Mouse (Mus musculus): ENCODE data around the gene Pacs1. TPM values are rescaled to one million over a fixed set of nuclear protein-coding genes. Genes with fewer than 3 reads are reported as not detected.
A peak's percentile ranks its signal among the peaks of the same experiment; 100 is the strongest.

The Pacs1 gene
- 2.6 and 3.3 TPM in 2 replicates for polyA plus RNA-seq (2015; fragmentation: Nextera tagmentation; extraction: Ambion mirVana)

GRCm38 (mm10) chr19:5272801-5273733 lies at the start of gene Pacs1:
Gene Pacs1, minus strand, starts transcription at chr19:5273119.
- Histone ChIP-seq H3K4me1 (ENCODE audit: insufficient read depth) (peaks cover 37% of the 10 kb centered on the region), H3K9me3 (ENCODE audit: low read length) (no peaks in the 10 kb centered on the region), H3K36me3 (replicated peaks; ENCODE audit: insufficient read depth, low read length) (peaks cover 36% of the 10 kb centered on the region), H3K27me3 (ENCODE audit: insufficient read depth, low read length) (no peaks in the 10 kb centered on the region), H3K4me2 (ENCODE audit: low read depth, low read length) (peak within 1 kb of the TSS; percentile 100), H3K27ac (ENCODE audit: low read depth) (peak within 1 kb of the TSS; percentile 88), H3K9ac (replicated peaks) (peak within 1 kb of the TSS; percentile 89), H3K4me3 (ENCODE audit: low read depth, low read length) (peak within 1 kb of the TSS; percentile 93)
- ATAC-seq (peak; percentile 88), DNase-seq (peak; percentile 91)
- under 1% methylated on average over 72 of the region's 97 CpGs for WGBS (ENCODE audit: insufficient replicate concordance)
- TF ChIP-seq EP300 (IDR thresholded peaks at IDR 0.05; ENCODE audit: low read depth) (no peak), CTCF (IDR thresholded peaks at IDR 0.05; ENCODE audit: low read depth) (peak; percentile 10; the same call in 1 of the 2 replicates)

- no peaks in the 10 kb centered on the region for H3K4me1 ChIP-seq (ENCODE audit: insufficient read depth)
- H3K4me2 ChIP-seq (ENCODE audit: low read depth, low read length) = no peak overlapping the region
- no peaks in the 10 kb centered on the region for H3K36me3 ChIP-seq (replicated peaks; ENCODE audit: insufficient read depth, low read length)
- no peak overlapping the region for H3K9ac ChIP-seq (replicated peaks)
- no peak overlapping the region for H3K4me3 ChIP-seq (ENCODE audit: low read depth, low read length)
- DNase-seq (no peak), ATAC-seq (no peak)
- 72% methylated on average over 8 of the region's 8 CpGs for WGBS (ENCODE audit: insufficient replicate concordance)
- no peak overlapping the region for H3K27ac ChIP-seq (ENCODE audit: low read depth)
- H3K9me3 ChIP-seq (ENCODE audit: low read length) = no peaks in the 10 kb centered on the region
- TF ChIP-seq EP300 (IDR thresholded peaks at IDR 0.05; ENCODE audit: low read depth) = no peak
- H3K27me3 ChIP-seq (ENCODE audit: insufficient read depth, low read length) = no peaks in the 10 kb centered on the region
Measured at GRCm38 (mm10) chr19:5313189-5313588, 40.3 kb upstream of the Pacs1 start.

- H3K4me3 ChIP-seq (ENCODE audit: low read depth, low read length) = no peak overlapping the region
- no peak for TF ChIP-seq CTCF (IDR thresholded peaks at IDR 0.05; ENCODE audit: low read depth)
- no peak for TF ChIP-seq EP300 (IDR thresholded peaks at IDR 0.05; ENCODE audit: low read depth)
- no peak for ATAC-seq
- WGBS (ENCODE audit: insufficient replicate concordance) = 79% methylated on average over 7 of the region's 7 CpGs
- no peak overlapping the region for H3K9ac ChIP-seq (replicated peaks)
- no peak overlapping the region for H3K27ac ChIP-seq (ENCODE audit: low read depth)
- H3K4me2 ChIP-seq (ENCODE audit: low read depth, low read length) = no peak overlapping the region
- peaks cover 11% of the 10 kb centered on the region for H3K27me3 ChIP-seq (ENCODE audit: insufficient read depth, low read length)
- H3K4me1 ChIP-seq (ENCODE audit: insufficient read depth) = peaks cover 7% of the 10 kb centered on the region; the same call in 1 of the 2 replicates
- H3K9me3 ChIP-seq (ENCODE audit: low read length) = 0 out of 2 replicates have a peak, but pooled peaks cover 4% of the 10 kb centered on the region
- no peak for DNase-seq
- no peaks in the 10 kb centered on the region for H3K36me3 ChIP-seq (replicated peaks; ENCODE audit: insufficient read depth, low read length)
Measured at GRCm38 (mm10) chr19:5309025-5309424, 36.1 kb upstream of the Pacs1 start.

GRCm38 (mm10) chr19:5306968-5307734 lies 34.2 kb upstream of the Pacs1 start:
- H3K9ac ChIP-seq (replicated peaks) = no peak overlapping the region
- no peak for DNase-seq
- H3K9me3 ChIP-seq (ENCODE audit: low read length) = 0 out of 2 replicates have a peak, but pooled peaks cover 4% of the 10 kb centered on the region
- no peak overlapping the region for H3K27ac ChIP-seq (ENCODE audit: low read depth)
- WGBS (ENCODE audit: insufficient replicate concordance) = 40% methylated on average over 97 of the region's 98 CpGs
- H3K4me1 ChIP-seq (ENCODE audit: insufficient read depth) = peaks cover 7% of the 10 kb centered on the region; the same call in 1 of the 2 replicates
- H3K36me3 ChIP-seq (replicated peaks; ENCODE audit: insufficient read depth, low read length) = no peaks in the 10 kb centered on the region
- peaks cover 11% of the 10 kb centered on the region for H3K27me3 ChIP-seq (ENCODE audit: insufficient read depth, low read length)
- peak overlapping the region; percentile 48 for H3K4me2 ChIP-seq (ENCODE audit: low read depth, low read length)
- TF ChIP-seq CTCF (IDR thresholded peaks at IDR 0.05; ENCODE audit: low read depth) (no peak), EP300 (IDR thresholded peaks at IDR 0.05; ENCODE audit: low read depth) (no peak)
- H3K4me3 ChIP-seq (ENCODE audit: low read depth, low read length) = peak overlapping the region; percentile 17; the same call in 1 of the 2 replicates
- ATAC-seq = no peak

GRCm38 (mm10) chr19:5306279-5306678 lies 33.4 kb upstream of the Pacs1 start:
- Histone ChIP-seq H3K4me2 (ENCODE audit: low read depth, low read length) (no peak overlapping the region), H3K27me3 (ENCODE audit: insufficient read depth, low read length) (peaks cover 11% of the 10 kb centered on the region), H3K9ac (replicated peaks) (no peak overlapping the region), H3K4me1 (ENCODE audit: insufficient read depth) (peaks cover 7% of the 10 kb centered on the region; the same call in 1 of the 2 replicates), H3K36me3 (replicated peaks; ENCODE audit: insufficient read depth, low read length) (no peaks in the 10 kb centered on the region), H3K4me3 (ENCODE audit: low read depth, low read length) (no peak overlapping the region), H3K9me3 (ENCODE audit: low read length) (0 out of 2 replicates have a peak, but pooled peaks cover 4% of the 10 kb centered on the region), H3K27ac (ENCODE audit: low read depth) (no peak overlapping the region)
- WGBS (ENCODE audit: insufficient replicate concordance) = 71% methylated on average over 6 of the region's 6 CpGs
- DNase-seq (no peak), ATAC-seq (no peak)
- no peak for TF ChIP-seq EP300 (IDR thresholded peaks at IDR 0.05; ENCODE audit: low read depth)
- peak; percentile 46 for TF ChIP-seq CTCF (IDR thresholded peaks at IDR 0.05; ENCODE audit: low read depth)

GRCm38 (mm10) chr19:5302455-5302854 lies 29.5 kb upstream of the Pacs1 start:
- DNase-seq (peak; percentile 67), ATAC-seq (no peak)
- H3K9ac ChIP-seq (replicated peaks) = no peak overlapping the region
- H3K27me3 ChIP-seq (ENCODE audit: insufficient read depth, low read length) = peaks cover 10% of the 10 kb centered on the region
- no peak overlapping the region for H3K4me3 ChIP-seq (ENCODE audit: low read depth, low read length)
- no peaks in the 10 kb centered on the region for H3K36me3 ChIP-seq (replicated peaks; ENCODE audit: insufficient read depth, low read length)
- peaks cover 5% of the 10 kb centered on the region; the same call in 1 of the 2 replicates for H3K4me1 ChIP-seq (ENCODE audit: insufficient read depth)
- 0 out of 2 replicates have a peak, but pooled peaks cover 3% of the 10 kb centered on the region for H3K9me3 ChIP-seq (ENCODE audit: low read length)
- no peak overlapping the region for H3K27ac ChIP-seq (ENCODE audit: low read depth)
- no peak overlapping the region for H3K4me2 ChIP-seq (ENCODE audit: low read depth, low read length)
- WGBS (ENCODE audit: insufficient replicate concordance) = 8% methylated on average over 4 of the region's 4 CpGs
- TF ChIP-seq CTCF (IDR thresholded peaks at IDR 0.05; ENCODE audit: low read depth) (peak; percentile 79), EP300 (IDR thresholded peaks at IDR 0.05; ENCODE audit: low read depth) (no peak)
